Mouse (Mus musculus) neutrophil, adult 59 days (primary cell): ENCODE data around the gene Apobec2. TPM values are rescaled to one million over a fixed set of nuclear protein-coding genes. Genes with fewer than 3 reads are reported as not detected.

Source experiments
- total RNA-seq, 2 experiments: library from RNA; stranded (reverse); gene quantifications; 1 replicate in 1 of 2; 2 replicates in 1 of 2; pipeline ENCODE4 v1.2.4; 2023

Apobec2 gene
- not detected for total RNA-seq

DNA sequence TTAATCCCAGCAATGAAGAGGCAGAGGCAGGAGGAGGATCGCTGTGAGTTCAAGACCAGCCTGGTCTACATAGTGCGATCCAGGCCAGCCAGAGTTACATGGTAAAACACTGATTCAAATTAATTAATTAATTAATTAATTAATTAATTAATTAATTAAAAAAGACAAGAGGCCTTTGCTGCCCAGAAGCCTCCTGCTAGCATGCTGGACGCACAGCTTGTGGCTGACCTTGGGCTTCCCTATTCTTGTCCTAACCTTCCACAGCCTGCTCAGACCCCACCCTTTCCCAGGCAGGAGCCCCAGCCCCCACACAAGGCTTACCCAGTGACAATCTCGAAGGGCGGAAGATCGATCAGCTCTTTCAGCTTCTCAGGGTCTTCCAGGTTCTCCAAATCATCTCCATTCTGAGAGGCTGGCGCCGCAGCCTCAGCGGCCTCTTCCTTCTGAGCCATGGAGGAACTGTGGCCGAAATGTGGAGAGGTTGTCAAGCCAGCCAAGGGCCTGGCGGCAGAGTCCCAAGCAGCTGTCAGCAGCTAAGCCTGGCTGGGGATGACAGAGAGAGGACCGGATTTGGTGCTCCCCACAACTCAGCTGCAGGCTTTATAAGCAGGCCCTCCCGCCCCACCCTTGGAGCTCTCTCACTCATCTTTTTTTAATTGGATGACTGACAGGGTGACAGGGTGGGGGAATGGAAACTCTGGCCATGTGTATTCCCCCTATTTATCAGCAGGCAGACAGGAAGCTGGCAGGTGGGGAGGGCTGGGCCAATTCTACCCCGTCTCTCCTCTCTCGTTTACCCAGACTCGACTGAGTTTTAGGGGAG, at the start of gene Apobec2:
Gene Apobec2, minus strand, starts transcription at position 773 of the 823 bp plus-strand sequence.

DNA sequence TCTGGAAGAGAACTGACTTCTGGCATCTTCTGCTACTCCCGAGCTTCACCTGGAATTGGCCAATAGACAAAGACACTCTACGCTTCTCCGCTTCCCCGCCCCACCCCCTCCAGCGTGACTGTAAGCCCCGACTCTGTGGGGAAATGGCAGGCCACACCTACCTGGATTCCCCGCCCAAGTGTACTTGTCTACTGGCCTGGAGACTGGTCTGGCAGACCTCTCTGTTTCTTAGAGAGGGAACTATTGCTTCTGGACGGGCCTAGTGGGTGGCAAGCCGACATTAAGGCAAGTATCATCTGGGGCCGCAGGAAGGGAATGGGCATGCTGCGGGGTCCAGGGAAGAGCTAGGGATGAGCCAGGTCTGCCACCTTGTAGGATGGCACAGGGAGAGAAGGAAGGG, 22.0 kb upstream of the Apobec2 start, which contains the start of gene Unc5cl:
Gene Unc5cl, plus strand, starts transcription at position 214 of the 400 bp plus-strand sequence.

DNA sequence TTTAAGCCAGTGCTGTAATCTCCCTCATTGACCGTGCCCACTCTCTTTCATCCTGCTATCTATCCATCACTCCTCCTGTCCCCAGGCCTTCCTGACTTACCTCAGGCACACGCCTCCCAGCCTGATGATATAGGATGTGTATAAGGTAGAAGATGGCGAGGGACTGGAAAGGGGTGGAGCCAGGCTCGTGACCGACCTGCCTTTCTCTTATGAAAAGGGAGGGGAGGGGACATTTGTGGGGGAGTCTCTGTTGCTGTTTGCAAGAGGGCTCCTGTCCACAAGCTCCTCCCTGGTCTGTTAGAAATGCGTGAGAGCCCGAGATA, 18.6 kb upstream of the Apobec2 start, which contains the start of gene Tspo2:
Gene Tspo2, minus strand, starts transcription at position 170 of the 323 bp plus-strand sequence.

DNA sequence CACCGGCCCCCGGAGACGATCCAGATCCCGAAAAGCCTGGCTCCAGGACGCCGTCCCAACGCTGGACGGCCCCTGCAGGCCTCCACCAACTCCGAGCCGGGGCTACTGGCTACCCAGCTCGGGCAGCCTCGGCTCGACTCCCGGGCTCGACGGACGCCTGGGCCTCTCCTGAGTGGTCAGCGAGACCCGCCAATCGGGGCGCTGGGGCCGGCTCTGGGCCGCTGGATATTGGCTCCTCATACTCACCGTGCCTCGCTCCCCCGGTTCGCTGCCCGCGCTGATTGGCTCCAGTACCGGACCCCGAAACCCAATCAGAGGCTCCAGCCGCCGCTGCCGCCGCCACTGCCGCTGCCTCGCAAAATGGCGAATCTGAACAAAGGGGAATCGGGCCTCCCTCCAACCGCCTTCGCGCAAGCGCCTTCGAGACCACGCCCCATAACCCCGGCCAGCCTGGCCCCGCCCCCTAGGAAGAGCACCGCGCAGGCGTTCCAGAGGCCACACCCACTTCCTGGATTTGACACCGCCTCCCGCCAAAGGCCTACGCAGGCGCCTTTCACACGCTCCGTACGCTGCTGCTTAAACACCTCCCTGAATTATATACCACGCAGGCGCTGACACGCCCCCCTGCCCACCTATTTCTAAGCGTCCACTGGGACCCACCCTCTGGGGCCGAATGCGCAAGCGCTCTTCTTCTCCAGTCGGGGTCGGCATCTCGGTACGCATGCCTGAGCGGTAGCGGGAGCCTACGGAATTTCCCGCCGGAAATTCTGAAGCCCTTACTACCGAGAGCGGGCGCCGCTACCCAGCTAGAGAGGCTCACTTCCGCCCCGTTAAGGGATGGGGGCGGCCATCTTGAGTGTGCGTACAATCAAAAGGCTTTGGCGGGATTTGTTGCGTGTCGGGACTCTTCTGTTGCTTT, 23.1 kb downstream of the Apobec2 start, which contains the start of the genes Nfya and Oard1:
Gene Nfya, minus strand, starts transcription at position 527 of the 919 bp plus-strand sequence.
Gene Oard1, plus strand, starts transcription at position 635 of the 919 bp plus-strand sequence.

Other genes with a start within 250 kb of the Apobec2 start
- gene Trem1, start 200.2 kb downstream of the Apobec2 start, total RNA-seq: 100 to 1,000 TPM; 535 to 664 TPM
- 100 to 1,000 TPM; 332 to 340 TPM for gene Trem3, start 185.2 kb downstream of the Apobec2 start, total RNA-seq
- gene Treml4, start 168.6 kb downstream of the Apobec2 start, total RNA-seq: 10 to 100 TPM; 24.1 to 25.1 TPM
- gene Treml2, start 133.4 kb downstream of the Apobec2 start, total RNA-seq: 100 to 1,000 TPM; 109 to 115 TPM
- gene B430306N03Rik, start 116.8 kb downstream of the Apobec2 start, total RNA-seq: 100 to 1,000 TPM; 144 to 152 TPM
- 10 to 100 TPM; 11.1 to 15.2 TPM for gene Trem2, start 86.5 kb downstream of the Apobec2 start, total RNA-seq
- 1 to 10 TPM; 1.5 to 2.6 TPM for gene Treml1, start 73.0 kb downstream of the Apobec2 start, total RNA-seq
- 100 to 1,000 TPM; 111 to 113 TPM for gene Nfya, start 23.0 kb downstream of the Apobec2 start, total RNA-seq
- gene Oard1, start 22.9 kb downstream of the Apobec2 start, total RNA-seq: 10 to 100 TPM; 20.7 to 21.9 TPM
- gene Tspo2, start 18.6 kb upstream of the Apobec2 start, total RNA-seq: 1 to 10 TPM; 1.8 to 6.7 TPM
- gene Unc5cl, start 22.0 kb upstream of the Apobec2 start, total RNA-seq: under 1 TPM in 1 of 2 experiments, not detected in 1; 0.22 TPM